Mouse (Mus musculus) small intestine, adult 2 months (tissue): ENCODE measurements around the gene Polr2h.

Experiments used
- CTCF ChIP-seq: fragments of 200-500 bp; IDR thresholded peaks from 2 replicates; pipeline ENCODE4 v1.5.1; 2012; ENCODE audit warnings: low read depth, mild to moderate bottlenecking, control low read depth, inconsistent platforms, low read length, moderate library complexity, mixed read lengths; ENCODE audit not compliant: insufficient replicate concordance, insufficient read length; ENCODE audit errors: extremely low read depth
- POLR2A ChIP-seq: fragments of 200-500 bp; IDR thresholded peaks from 2 replicates; pipeline ENCODE4 v1.6.1; 2012; ENCODE audit warnings: low read depth, mild to moderate bottlenecking, control low read depth, inconsistent platforms, low read length, moderate library complexity

DNA sequence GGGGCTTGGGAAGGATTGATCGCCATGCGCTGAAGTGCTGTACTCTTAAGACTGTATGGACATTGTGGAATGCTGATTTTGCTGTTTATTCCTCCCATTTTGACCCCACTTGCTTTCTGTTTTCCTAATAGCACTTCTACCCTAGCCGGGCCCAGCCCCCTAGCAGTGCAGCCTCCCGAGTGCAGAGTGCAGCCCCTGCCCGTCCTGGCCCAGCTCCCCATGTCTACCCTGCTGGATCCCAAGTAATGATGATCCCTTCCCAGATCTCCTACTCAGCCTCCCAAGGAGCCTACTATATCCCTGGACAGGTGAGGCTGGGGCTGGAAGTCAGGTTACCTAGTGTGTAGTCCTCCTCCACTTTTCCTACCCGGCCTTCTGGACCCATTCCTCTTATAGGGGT lies 42.3 kb upstream of the Polr2h start:
- no peak for TF ChIP-seq CTCF
- TF ChIP-seq POLR2A: no peak
